Mouse (Mus musculus): Measurements from ENCODE around the gene Kit. TPM values are rescaled to one million over a fixed set of nuclear protein-coding genes. Genes with fewer than 3 reads are reported as not detected.

Gene Kit
- 14.6 and 19.7 TPM in 2 replicates for polyA plus RNA-seq (2012; rRNA removed)

GRCm38 (mm10) chr5:75574852-75575566 is at the start of gene Kit:
Kit (plus strand) TSS chr5:75574916.

Data from central nervous system, embryonic 11.5 days (tissue).